Mouse (Mus musculus): ENCODE results near the gene 9130213A22Rik.
A peak's percentile ranks its signal among the peaks of the same experiment; 100 is the strongest.

DNA sequence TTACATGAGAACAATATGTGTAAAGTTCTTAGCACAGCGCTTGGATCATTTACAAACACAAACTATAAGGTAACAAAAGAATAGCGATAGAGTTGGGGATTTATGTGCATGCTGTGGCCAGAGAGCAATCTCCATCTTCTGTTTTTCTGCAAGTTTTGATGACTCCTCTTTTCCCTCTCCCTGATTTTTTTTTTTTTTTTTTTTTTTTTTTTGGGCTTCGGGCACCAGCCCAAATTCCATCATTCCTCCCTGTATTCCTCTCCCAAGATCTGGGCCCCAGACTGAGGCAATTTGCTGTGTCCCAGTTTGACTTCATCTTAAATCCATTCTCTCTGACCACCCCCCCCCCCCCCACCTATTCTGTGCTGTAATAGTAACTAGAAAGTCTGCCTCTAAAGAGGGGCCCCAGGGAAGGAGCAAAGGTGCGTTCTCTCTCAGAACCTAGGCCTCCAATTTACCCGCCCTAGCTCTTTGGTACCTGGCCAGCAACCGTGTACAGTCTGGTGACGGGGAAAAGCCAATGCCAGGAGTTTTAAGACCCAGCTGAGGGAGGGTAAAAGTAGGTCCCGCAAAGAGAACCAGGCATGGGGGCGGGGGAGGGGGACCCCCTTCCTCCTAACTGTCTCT is 25.9 kb downstream of the 9130213A22Rik start:
- TF ChIP-seq CTCF (IDR thresholded peaks at IDR 0.05 in 2 of 3, conservative IDR thresholded peaks at IDR 0.05 in 1 of 3; ENCODE audit: control insufficient read depth in 1 of 3, insufficient read depth in 1 of 3, low read depth in 2 of 3, low read length in 3 of 3, poor library complexity in 1 of 3, severe bottlenecking in 1 of 3) (no peak), CHD1 (IDR thresholded peaks at IDR 0.05; ENCODE audit: low read depth, low read length) (no peak), CHD2 (IDR thresholded peaks at IDR 0.05; ENCODE audit: low read length) (no peak), MAFK (IDR thresholded peaks at IDR 0.05; ENCODE audit: borderline replicate concordance, low read depth, low read length) (no peak), ZNF384 (IDR thresholded peaks at IDR 0.05; ENCODE audit: low read depth, low read length) (peak; percentile 70), HCFC1 (IDR thresholded peaks at IDR 0.05; ENCODE audit: low read depth, low read length) (no peak), EP300 (IDR thresholded peaks at IDR 0.05; ENCODE audit: low read depth in 1 of 2, low read length in 2 of 2) (no peak)

Measured in MEL (cell line).